Mouse (Mus musculus) embryonic stem cell, embryonic (primary cell): ENCODE measurements around the gene Gm973.

Source experiments
- CTCF ChIA-PET, 4 experiments: fragments of 300-600 bp in 2 of 4; fragments of 350-600 bp in 2 of 4; sonication (Branson Sonifier 250); formaldehyde crosslinking; loops; one replicate each; lab custom pipeline; 2022; ENCODE audit warnings: inconsistent platforms in 2 of 4; lab: Charles Lee
- POLR2A ChIA-PET, 4 experiments: fragments of 300-600 bp in 2 of 4; fragments of 350-600 bp in 2 of 4; sonication (Branson Sonifier 250); formaldehyde crosslinking; loops; one replicate each; lab custom pipeline; 2022; ENCODE audit warnings: antibody characterized with exemption in 4 of 4, inconsistent platforms in 1 of 4; lab: Charles Lee

Gene Gm973

GRCm38 (mm10) chr1:59520226-59520837, 4.3 kb downstream of the Gm973 start:
- ChIA-PET POLR2A (interaction anchor here in 1 of 4 experiments (1.5 kb wide), 2 partner anchors 14 to 33 kb away, joined by 3 to 4 read pairs; no protein-coding TSS in a partner anchor), CTCF (interaction anchor here in 3 of 4 experiments (0.7 to 1.1 kb wide), 4 partner anchors 64 to 273 kb away, joined by 3 to 4 read pairs (median 4); no protein-coding TSS in a partner anchor)

- CTCF ChIA-PET = interaction anchor here in 1 of 4 experiments (1.2 kb wide), 1 partner anchor 39 kb away, joined by 3 read pairs; no protein-coding TSS in a partner anchor
- POLR2A ChIA-PET = interaction anchor here in 1 of 4 experiments (1.6 kb wide), 1 partner anchor 256 kb away, joined by 6 read pairs; no protein-coding TSS in a partner anchor
Observed at GRCm38 (mm10) chr1:59522456-59522855, 6.4 kb downstream of the Gm973 start.

DNA sequence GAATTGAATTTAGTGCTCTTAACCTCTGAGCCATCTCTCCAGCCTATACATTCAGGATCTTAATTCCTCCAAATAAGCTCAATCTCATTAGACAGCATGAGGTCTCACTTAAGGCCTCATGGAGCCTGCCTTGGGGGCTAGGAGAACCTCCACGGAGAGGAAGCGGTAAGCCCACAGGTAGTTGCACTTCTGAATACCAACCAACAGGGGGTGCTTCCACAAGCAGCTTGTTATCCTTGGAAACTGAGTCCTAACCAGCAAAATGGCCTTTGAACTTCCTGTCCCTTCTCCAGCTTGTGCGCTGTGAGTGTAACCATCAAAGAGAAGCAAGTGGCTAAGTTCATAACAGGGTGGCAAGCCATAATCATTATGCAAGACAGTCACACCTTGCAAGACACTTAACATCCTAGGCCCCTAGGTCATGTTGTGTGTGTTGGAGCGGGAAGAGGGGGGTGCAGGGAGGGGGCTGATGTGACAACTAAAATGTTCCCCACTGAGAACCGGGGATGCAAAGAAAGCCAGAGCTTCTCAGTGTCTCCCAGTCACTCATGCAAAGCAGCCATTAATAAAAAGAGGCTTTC, 7.4 kb downstream of the Gm973 start:
- POLR2A ChIA-PET = interaction anchor here in 3 of 4 experiments (0.6 to 2.0 kb wide), 9 partner anchors 11 to 282 kb away, joined by 3 to 7 read pairs (median 4); partner anchors contain the start of gene Fzd7 (in 1 of the 3)
- CTCF ChIA-PET = interaction anchor here (0.6 to 1.8 kb wide), 15 partner anchors 13 to 267 kb away, joined by 3 to 11 read pairs (median 3); partner anchors contain the start of gene Cdk15 (in 1 of the 4)

GRCm38 (mm10) chr1:59524071-59524470, 8.0 kb downstream of the Gm973 start:
- ChIA-PET POLR2A (interaction anchor here in 2 of 4 experiments (0.6 to 2.0 kb wide), 8 partner anchors 12 to 1108 kb away, joined by 3 to 6 read pairs (median 4); partner anchors contain the start of gene Fzd7 (in 1 of the 2)), CTCF (interaction anchor here in 3 of 4 experiments (0.6 to 1.8 kb wide), 11 partner anchors 12 to 268 kb away, joined by 3 to 11 read pairs (median 3); partner anchors contain the start of gene Cdk15 (in 1 of the 3))

DNA sequence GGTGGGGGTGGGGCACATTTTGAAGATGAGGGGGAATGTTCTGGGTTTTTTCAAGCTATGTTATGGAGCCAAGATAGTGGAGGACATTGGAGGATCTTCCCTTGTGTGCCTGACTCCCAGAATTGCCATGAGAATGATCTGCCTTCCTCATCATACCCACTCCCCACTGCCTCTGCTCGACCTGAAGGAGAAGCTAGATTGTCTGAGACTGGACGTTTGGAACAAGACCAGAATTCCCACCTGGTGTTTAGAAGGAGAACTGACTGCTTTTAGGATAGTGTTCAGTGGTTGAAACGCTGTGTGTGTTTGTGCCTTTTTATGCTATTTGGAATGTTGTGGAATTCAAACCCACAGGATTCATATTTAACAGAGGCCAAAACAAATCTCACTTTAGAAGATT, 8.7 kb downstream of the Gm973 start:
- POLR2A ChIA-PET = interaction anchor here in 2 of 4 experiments (0.5 to 2.0 kb wide), 4 partner anchors 66 to 1109 kb away, joined by 3 to 5 read pairs (median 4); no protein-coding TSS in a partner anchor
- CTCF ChIA-PET = interaction anchor here in 2 of 4 experiments (0.5 to 1.8 kb wide), 4 partner anchors 16 to 125 kb away, joined by 3 to 11 read pairs (median 3); no protein-coding TSS in a partner anchor

DNA sequence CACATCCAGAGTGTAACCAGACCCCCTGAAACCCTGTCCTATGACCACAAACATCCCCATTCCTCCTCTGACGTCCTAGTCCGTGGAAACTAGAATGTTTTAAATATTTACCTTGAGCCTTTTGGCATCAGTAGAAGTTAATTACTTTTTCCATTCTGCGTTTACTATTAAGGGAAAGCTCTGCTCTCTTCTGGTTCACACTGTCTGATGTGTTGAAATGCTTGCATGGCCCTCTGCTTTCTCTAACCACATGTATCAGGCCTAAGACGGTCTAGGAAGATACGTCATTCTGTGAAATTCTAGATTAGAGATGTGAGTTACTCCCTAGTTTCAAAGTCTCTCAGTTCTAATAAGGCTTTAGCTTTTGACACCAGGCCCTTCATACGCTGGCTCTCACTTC, 11.2 kb downstream of the Gm973 start:
- ChIA-PET POLR2A (interaction anchor here in 1 of 4 experiments (0.8 to 1.6 kb wide), 2 partner anchors 9 to 80 kb away, joined by 3 to 4 read pairs; no protein-coding TSS in a partner anchor), CTCF (no interaction called here)

DNA sequence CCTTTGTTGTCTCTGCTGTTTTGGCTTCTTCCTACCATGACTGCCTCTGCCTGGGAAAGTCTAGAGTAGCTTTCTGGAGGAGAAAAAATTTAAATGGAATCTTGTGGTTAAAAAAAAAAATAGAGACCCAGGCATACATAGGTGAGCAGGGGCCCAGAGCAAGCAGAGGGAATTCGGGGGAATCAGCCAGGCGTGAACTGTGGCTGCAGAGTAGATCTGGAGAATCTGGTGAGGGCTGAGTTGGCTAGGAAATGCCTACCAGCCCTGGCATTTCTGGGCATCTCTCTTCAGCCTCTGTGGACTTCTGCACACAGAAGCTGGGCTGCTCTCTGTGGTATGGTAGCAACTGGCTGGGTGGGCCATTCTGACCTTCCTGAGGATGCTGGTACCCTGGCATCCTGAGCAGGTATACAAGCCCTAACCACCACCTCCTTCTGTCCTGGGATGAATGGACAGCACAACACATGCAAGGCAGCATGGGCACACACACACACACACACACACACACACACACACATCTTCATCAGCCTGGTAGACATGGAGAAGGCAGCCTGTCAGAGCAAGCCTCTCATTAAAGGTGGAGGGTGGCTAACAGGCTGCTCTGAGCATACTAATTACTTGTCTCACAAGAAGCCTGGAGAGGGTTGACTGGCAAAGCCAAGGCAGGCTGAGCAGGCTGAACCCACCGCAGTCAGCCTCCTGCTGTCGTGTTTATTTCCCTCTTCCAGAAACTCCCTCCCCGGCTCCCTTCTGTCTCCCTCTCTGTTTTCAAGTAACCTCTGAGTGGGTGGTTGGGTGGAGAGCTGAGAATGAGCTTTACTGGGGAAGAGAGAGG, 19.1 kb downstream of the Gm973 start:
- ChIA-PET POLR2A (interaction anchor here in 1 of 4 experiments (0.5 kb wide), 1 partner anchor 282 kb away, joined by 3 read pairs; no protein-coding TSS in a partner anchor), CTCF (no interaction called here)

- CTCF ChIA-PET = no interaction called here
Observed at GRCm38 (mm10) chr1:59538381-59538780, 22.3 kb downstream of the Gm973 start.

DNA sequence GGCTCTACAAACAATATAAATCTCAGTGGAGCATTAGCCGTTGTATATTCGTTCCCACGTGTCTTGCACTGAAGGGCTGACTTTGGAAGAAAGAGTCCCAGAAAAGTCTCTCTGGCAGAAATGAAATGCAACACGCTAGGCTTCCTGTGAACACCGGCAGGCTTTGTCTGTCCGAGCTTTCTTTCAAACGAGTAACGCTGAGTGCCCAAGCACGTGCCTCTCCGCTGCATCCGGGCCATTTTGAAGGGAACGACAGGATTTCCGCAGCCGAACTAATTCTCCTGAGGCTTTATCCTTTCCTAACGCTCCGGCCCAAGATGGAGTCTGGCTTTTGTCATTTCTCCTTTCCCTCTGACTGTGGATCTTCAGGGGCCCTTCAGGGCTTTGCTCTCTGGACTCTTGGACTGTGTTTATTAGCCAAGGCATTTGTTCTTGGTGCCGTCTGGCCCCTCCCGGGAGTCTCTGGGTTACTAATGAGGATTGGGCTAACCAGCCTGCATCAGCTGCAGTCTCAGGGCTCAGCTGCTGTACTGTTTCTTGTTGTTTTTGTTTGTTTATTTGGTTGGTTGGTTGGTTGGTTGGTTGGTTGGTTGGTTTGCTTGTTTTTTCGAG, 24.6 kb downstream of the Gm973 start:
- ChIA-PET POLR2A (interaction anchor here in 1 of 4 experiments (1.0 kb wide), 1 partner anchor 335 kb away, joined by 3 read pairs; no protein-coding TSS in a partner anchor), CTCF (no interaction called here)

More at GRCm38 (mm10) chr1:59538381-59538780, 22.3 kb downstream of the Gm973 start:
- POLR2A ChIA-PET = interaction anchor here in 1 of 4 experiments (0.6 to 2.0 kb wide), 5 partner anchors 14 to 305 kb away, joined by 3 to 8 read pairs (median 3); no protein-coding TSS in a partner anchor

- POLR2A ChIA-PET = interaction anchor here in 2 of 4 experiments (0.9 to 1.3 kb wide), 3 partner anchors 29 to 304 kb away, joined by 3 to 4 read pairs (median 3); partner anchors contain the start of gene Als2 (in 1 of the 2)
- CTCF ChIA-PET = interaction anchor here in 1 of 4 experiments (1.2 to 1.4 kb wide), 2 partner anchors 43 to 225 kb away, joined by 3 to 4 read pairs; no protein-coding TSS in a partner anchor
Observed at GRCm38 (mm10) chr1:59541271-59542020, 25.4 kb downstream of the Gm973 start.

- POLR2A ChIA-PET = interaction anchor here in 3 of 4 experiments (0.6 to 1.3 kb wide), 5 partner anchors 8 to 305 kb away, joined by 3 to 4 read pairs (median 3); partner anchors contain the start of gene Als2 (in 1 of the 3)
- CTCF ChIA-PET = interaction anchor here in 2 of 4 experiments (0.9 to 1.4 kb wide), 4 partner anchors 42 to 298 kb away, joined by 3 to 4 read pairs (median 4); no protein-coding TSS in a partner anchor
Observed at GRCm38 (mm10) chr1:59542231-59542630, 26.2 kb downstream of the Gm973 start.

- ChIA-PET CTCF (no interaction called here), POLR2A (no interaction called here)
Observed at GRCm38 (mm10) chr1:59543911-59544310, 27.8 kb downstream of the Gm973 start.

GRCm38 (mm10) chr1:59548486-59548885, 32.4 kb downstream of the Gm973 start:
- POLR2A ChIA-PET = interaction anchor here in 1 of 4 experiments (0.5 kb wide), 1 partner anchor 122 kb away, joined by 4 read pairs; no protein-coding TSS in a partner anchor
- CTCF ChIA-PET = no interaction called here

GRCm38 (mm10) chr1:59549036-59549675, 33.1 kb downstream of the Gm973 start:
- ChIA-PET CTCF (interaction anchor here in 1 of 4 experiments (0.6 kb wide), 1 partner anchor 16 kb away, joined by 10 read pairs; no protein-coding TSS in a partner anchor), POLR2A (interaction anchor here in 2 of 4 experiments (0.5 kb wide), 2 partner anchors 122 to 135 kb away, joined by 4 read pairs; partner anchors contain the start of gene Nop58 (in 1 of the 2))

DNA sequence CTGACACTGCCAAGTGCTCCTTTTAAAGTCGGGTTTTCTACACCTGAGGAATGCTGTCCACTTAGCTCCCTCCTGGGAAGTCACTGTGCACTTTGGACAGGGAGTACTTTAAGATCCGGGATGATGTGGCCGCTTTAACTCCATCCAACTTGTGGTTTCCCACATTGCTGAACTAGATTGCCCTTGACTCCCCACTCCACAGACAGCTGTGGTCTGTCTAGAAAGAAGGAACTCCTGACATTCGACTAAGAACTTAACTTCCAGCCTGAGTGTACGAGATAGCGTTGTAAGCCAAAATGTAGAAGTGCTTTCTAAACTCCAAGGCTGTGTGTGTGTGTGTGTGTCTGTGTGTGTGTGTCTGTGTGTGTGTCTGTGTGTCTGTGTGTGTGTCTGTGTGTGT, 34.2 kb downstream of the Gm973 start:
- POLR2A ChIA-PET = no interaction called here
- CTCF ChIA-PET = no interaction called here

DNA sequence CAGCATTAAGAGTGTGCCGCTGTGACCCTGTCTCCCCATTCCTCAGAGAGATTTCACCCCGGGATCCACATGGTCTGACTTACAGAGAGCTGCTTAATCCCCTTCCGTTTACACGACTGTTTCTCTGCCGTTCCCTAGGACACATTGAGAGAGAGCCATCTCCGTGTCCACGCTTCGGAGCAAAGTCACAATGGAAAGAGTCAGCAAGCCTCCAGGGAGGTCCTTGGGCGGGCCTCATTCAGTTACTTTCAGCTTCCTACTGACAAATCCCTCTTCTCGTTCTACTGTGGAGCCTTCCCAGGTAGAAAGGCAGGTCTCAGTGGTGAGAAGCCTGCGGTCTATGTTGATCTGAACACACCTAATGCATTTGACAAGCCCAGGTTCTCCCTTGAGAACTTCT, 34.9 kb downstream of the Gm973 start:
- POLR2A ChIA-PET = interaction anchor here in 1 of 4 experiments (0.6 kb wide), 2 partner anchors 63 to 94 kb away, joined by 3 to 5 read pairs; no protein-coding TSS in a partner anchor

More for the DNA sequence above, 34.9 kb downstream of the Gm973 start:
- CTCF ChIA-PET = interaction anchor here in 2 of 4 experiments (0.6 kb wide), 2 partner anchors 33 to 400 kb away, joined by 4 to 5 read pairs; no protein-coding TSS in a partner anchor
